Mouse (Mus musculus) embryonic fibroblast, embryonic 13.5 days (primary cell): ENCODE results near the gene Ttc23. TPM values are rescaled to one million over a fixed set of nuclear protein-coding genes. Genes with fewer than 3 reads are reported as not detected.
A peak's percentile ranks its signal among the peaks of the same experiment; 100 is the strongest.

Experiments
- H3K27ac ChIP-seq: 2 replicates; pipeline ENCODE4 v1.5.1; 2012; ENCODE audit warnings: low read length, control low read depth, inconsistent platforms; ENCODE audit not compliant: insufficient read depth
- H3K4me1 ChIP-seq: 2 replicates; pipeline ENCODE4 v1.6.1; 2011; ENCODE audit warnings: low read length; ENCODE audit not compliant: control insufficient read depth, insufficient read depth
- H3K4me3 ChIP-seq: 2 replicates; pipeline ENCODE4 v1.5.1; 2011; ENCODE audit warnings: mild to moderate bottlenecking, control low read depth, low read length; ENCODE audit not compliant: insufficient read depth
- CTCF ChIP-seq: IDR thresholded peaks from 2 replicates; pipeline ENCODE4 v1.5.1; 2011; ENCODE audit warnings: mild to moderate bottlenecking, control low read depth, low read length, moderate library complexity, borderline replicate concordance; ENCODE audit not compliant: insufficient read depth
- POLR2A ChIP-seq: IDR thresholded peaks from 2 replicates; pipeline ENCODE4 v1.6.1; 2011; ENCODE audit warnings: low read depth, mild to moderate bottlenecking, control low read depth, low read length, moderate library complexity
- polyA plus RNA-seq: library from polyadenylated mRNA; stranded (reverse); fragments of >200 nt; gene quantifications from 2 replicates; pipeline ENCODE4 v1.2.4, GENCODE M21; 2011; ENCODE audit warnings: low read depth; ENCODE audit not compliant: missing spikeins, insufficient read length

The Ttc23 gene
- polyA plus RNA-seq, 1 experiment, result 54.8 TPM

DNA sequence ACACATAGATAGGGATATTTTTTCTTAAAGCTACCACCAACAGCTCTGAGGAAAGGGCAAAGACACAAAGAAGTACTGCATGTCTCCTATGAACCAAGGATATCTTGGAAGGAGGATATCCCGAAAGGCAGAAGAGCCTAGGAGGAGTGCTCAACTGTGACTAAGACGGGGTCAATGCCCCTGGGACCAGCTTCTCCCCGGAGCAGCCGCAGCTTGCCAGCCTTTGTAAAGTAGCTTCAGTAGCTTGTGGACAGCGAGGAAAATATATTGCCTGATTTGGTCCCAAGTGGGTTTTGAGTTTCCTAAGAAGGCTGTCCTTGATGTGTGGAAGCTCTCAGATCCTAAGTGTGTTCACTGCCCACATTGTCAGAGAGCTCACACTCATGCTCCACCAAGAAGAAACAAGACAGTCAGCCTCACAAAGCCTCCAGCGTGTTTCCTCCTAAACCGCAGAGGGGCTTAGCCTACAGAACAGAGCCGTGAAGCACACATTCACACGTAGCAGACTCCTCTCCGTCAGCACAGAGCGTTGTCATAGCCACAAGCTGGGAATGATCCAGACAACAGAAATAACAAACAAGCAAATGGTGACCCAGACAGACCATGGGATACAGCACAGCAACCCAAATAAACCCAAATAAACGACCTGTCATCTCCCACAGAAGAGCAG lies 129.6 kb downstream of the Ttc23 start:
- no peak overlapping the region for H3K4me3 ChIP-seq
- no peak for TF ChIP-seq CTCF
- no peak for TF ChIP-seq POLR2A
- H3K4me1 ChIP-seq, result no peaks in the 10 kb centered on the region; the same call in 1 of the 2 replicates
- H3K27ac ChIP-seq, result no peak overlapping the region

GRCm38 (mm10) chr7:67787861-67788260 lies 140.7 kb downstream of the Ttc23 start:
- H3K27ac ChIP-seq, result no peak overlapping the region
- TF ChIP-seq POLR2A (no peak), CTCF (no peak)

GRCm38 (mm10) chr7:67788713-67789112 lies 141.5 kb downstream of the Ttc23 start:
- no peak overlapping the region for H3K4me3 ChIP-seq

More at GRCm38 (mm10) chr7:67787861-67788260, 140.7 kb downstream of the Ttc23 start:
- Histone ChIP-seq H3K4me1 (0 out of 2 replicates have a peak, but pooled peaks cover 3% of the 10 kb centered on the region), H3K4me3 (no peak overlapping the region)

GRCm38 (mm10) chr7:67791256-67791655 lies 144.0 kb downstream of the Ttc23 start:
- no peak overlapping the region for H3K4me3 ChIP-seq
- TF ChIP-seq POLR2A, result no peak
- TF ChIP-seq CTCF, result no peak
- H3K27ac ChIP-seq, result no peak overlapping the region
- H3K4me1 ChIP-seq, result 0 out of 2 replicates have a peak, but pooled peaks cover 3% of the 10 kb centered on the region

More at GRCm38 (mm10) chr7:67788713-67789112, 141.5 kb downstream of the Ttc23 start:
- Histone ChIP-seq H3K27ac (no peak overlapping the region), H3K4me1 (0 out of 2 replicates have a peak, but pooled peaks cover 3% of the 10 kb centered on the region)
- TF ChIP-seq CTCF, result 0 out of 2 replicates have a peak, but pooled peaks have one; percentile 8
- no peak for TF ChIP-seq POLR2A

GRCm38 (mm10) chr7:67793449-67793848 lies 146.2 kb downstream of the Ttc23 start:
- Histone ChIP-seq H3K27ac (no peak overlapping the region), H3K4me1 (peaks cover 5% of the 10 kb centered on the region), H3K4me3 (no peak overlapping the region)
- TF ChIP-seq CTCF (no peak), POLR2A (no peak)

GRCm38 (mm10) chr7:67797065-67797464 lies 149.9 kb downstream of the Ttc23 start:
- TF ChIP-seq CTCF (no peak), POLR2A (no peak)
- Histone ChIP-seq H3K27ac (peak overlapping the region; percentile 50; the same call in 1 of the 2 replicates), H3K4me1 (peaks cover 3% of the 10 kb centered on the region), H3K4me3 (no peak overlapping the region)

DNA sequence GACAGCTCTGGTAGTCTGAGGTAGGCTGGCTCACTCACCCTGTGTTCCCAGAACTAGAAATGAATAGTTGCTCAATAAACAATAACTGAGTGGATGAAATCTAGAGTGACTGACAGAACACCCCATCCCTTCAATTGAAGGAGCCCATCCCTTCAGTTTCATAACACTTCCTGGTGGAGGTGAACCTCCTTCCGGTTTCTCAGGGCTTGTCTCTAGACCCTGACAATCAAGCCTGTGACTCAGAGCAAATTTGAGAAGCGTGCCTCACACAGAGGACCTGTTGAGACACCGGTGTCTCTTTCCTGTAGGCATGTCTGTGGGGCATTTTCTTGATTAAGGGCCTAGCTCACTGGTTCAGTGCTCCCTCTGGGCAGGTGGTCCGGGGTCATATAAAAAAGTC lies 151.3 kb downstream of the Ttc23 start:
- H3K4me1 ChIP-seq, result peaks cover 7% of the 10 kb centered on the region
- no peak for TF ChIP-seq CTCF
- no peak for TF ChIP-seq POLR2A
- H3K4me3 ChIP-seq, result no peak overlapping the region
- no peak overlapping the region for H3K27ac ChIP-seq

DNA sequence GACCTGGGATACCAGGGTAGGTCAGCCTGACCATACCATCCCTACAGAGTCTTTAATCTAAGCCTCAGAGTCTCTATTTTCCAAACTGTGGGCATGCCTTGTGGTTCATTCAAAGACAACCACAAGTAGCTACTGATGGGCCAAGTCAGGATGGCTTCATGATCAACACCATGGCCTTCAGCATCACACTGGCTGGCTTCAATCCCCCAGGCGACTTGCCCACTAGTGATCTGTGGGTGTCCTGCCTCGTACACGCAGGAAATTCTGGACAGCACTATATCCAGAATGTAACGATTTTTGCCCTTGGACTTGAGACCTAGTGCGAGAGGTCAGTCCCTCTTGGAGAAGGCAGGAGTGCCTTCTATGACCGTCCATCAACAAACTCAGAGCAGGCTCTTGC lies 153.3 kb downstream of the Ttc23 start:
- Histone ChIP-seq H3K4me3 (no peak overlapping the region), H3K27ac (no peak overlapping the region), H3K4me1 (peaks cover 7% of the 10 kb centered on the region)
- no peak for TF ChIP-seq POLR2A
- TF ChIP-seq CTCF, result no peak

DNA sequence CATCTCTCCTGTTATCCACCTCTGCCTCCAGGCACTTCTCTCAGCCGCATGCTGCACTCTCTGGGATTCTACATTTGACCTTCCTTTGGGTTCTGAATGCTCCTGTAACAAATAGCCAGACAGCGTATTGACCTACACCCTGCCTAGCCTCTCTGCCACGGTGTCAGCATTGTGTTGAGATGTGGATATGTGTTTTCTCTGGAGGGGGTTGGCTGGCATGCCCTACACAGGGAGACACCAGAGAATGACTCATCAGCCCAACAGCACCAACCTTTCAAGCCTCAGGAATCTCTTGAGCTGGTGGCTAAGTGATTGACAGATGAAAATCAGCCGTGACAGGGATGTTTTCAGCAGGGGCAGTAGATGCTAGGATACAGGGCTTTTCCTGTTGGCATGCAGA lies 153.8 kb downstream of the Ttc23 start:
- TF ChIP-seq POLR2A (no peak), CTCF (no peak)
- peaks cover 7% of the 10 kb centered on the region for H3K4me1 ChIP-seq
- H3K27ac ChIP-seq, result no peak overlapping the region
- H3K4me3 ChIP-seq, result no peak overlapping the region
